Mouse (Mus musculus): ENCODE measurements around the gene Dgkg.

DNA sequence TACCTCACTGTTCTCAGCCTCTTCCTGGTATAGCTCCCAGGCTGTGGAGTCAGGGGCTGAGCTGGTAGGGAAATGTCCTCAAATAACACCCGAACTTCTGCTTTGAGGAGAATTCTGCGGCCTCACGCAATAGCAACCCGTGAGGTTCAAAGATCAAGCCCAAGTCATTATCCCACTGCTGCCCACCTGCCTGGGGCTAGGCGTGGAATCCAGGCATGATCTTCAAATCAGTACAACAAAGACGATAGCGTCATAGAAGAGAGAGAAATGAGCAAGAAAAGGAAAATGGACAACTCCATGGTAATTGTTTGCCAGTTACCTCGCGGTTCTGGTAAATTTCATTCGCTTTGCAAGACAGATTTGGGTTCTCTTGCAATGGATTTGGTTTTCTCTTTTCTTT lies 109.3 kb downstream of the Dgkg start:
- TF ChIP-seq CTCF (IDR thresholded peaks at IDR 0.05; ENCODE audit: low read depth, low read length) (no peak), GATA1 (IDR thresholded peaks at IDR 0.05; ENCODE audit: borderline replicate concordance, low read length) (no peak), POLR2AphosphoS5 (IDR thresholded peaks at IDR 0.05; ENCODE audit: insufficient replicate concordance, low read depth, low read length) (no peak), TAL1 (conservative IDR thresholded peaks at IDR 0.05; ENCODE audit: low read depth, low read length) (no peak), GATA2 (IDR thresholded peaks at IDR 0.05; ENCODE audit: borderline replicate concordance, low read depth, low read length) (no peak)

All from G1E (cell line).